Mouse (Mus musculus) erythroid progenitor cell, adult 5-6 weeks (primary cell): ENCODE data around the gene Apoc4. TPM values are rescaled to one million over a fixed set of nuclear protein-coding genes. Genes with fewer than 3 reads are reported as not detected.

Experiments used
- ATAC-seq: replicated peaks from 2 replicates; pipeline ENCODE4 v1.8.0; 2016; ENCODE audit warnings: moderate number of reproducible peaks, mild to moderate bottlenecking, moderate TSS enrichment, inconsistent platforms; ENCODE audit not compliant: poor library complexity, low FRiP score, severe bottlenecking
- total RNA-seq, 2 experiments: library from RNA; stranded (forward) in 1 of 2; stranded (reverse) in 1 of 2; fragments of 150-400 nt in 1 of 2; fragments of 186-747, 209-891 nt in 1 of 2; gene quantifications; 2 replicates each; pipeline versions ENCODE4 v1.2.3 to v1.2.4; 2015 to 2017; ENCODE audit warnings: low replicate concordance in 2 of 2

Apoc4 gene
- total RNA-seq, 2 experiments from 2014 or later, result not detected

DNA sequence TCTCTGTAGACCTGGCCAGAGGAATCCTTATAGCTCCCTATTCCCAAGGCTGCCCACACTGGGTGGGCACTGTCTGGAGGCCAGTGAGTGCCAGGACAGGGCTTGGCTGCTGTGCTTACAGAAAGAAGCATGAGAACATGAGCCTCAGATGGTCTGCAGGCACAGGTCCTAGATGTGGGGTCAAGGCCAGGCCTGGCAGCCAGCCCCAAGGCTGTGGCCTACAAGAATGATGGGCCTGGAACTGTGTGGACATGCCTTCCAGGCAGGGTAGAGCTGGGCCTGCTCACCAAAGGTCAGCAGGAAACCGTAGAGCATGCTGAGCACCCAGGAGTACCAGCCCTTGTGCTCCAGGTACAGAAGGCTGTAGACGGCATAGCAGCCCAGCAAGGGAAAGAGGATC, 46.7 kb downstream of the Apoc4 start:
- ATAC-seq, result no peak

DNA sequence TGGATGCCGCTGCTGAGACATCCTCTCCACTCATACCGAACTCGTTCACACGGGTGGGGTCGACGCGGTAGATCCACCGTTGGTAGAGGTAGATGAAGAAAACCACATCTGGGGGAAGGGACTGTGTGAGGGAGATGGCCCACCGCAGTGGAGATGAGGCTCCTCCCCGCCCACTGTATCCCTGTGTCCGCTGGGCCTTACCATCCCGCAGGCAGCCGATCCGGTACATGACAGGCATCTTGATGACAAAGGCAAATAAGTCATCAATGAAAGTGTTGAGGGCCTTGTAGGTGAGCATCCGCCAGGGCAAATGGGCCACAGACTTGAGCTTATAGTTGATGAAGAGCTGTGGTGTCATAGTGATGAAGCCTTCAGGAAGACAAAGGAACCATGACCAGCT, 47.4 kb downstream of the Apoc4 start:
- ATAC-seq, result no peak

GRCm38 (mm10) chr7:19633197-19633596, 48.1 kb downstream of the Apoc4 start:
- ATAC-seq, result no peak

GRCm38 (mm10) chr7:19632720-19633119, 48.6 kb downstream of the Apoc4 start:
- peak; percentile 60 for ATAC-seq

DNA sequence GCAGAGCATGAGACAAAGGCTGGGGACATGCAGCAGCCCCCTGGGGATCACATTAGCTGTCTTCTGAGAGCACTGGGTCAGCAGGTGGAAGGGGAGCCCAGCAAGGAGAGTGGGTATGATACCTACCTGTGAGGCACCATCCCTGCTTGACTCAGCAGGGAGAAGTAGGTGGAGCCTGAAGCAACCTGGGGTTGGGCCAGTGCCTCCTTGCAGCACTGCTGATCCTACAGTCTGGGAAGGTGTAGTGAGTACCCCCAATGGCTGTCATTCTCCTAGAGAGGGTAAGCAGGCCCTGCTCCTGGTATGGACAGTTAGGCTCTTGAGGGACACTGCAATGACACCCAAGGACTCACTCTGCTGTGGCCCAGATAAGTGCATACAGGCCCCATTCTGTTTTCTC, 49.0 kb downstream of the Apoc4 start:
- 0 out of 2 replicates have a peak, but pooled peaks have one; percentile 41 for ATAC-seq

DNA sequence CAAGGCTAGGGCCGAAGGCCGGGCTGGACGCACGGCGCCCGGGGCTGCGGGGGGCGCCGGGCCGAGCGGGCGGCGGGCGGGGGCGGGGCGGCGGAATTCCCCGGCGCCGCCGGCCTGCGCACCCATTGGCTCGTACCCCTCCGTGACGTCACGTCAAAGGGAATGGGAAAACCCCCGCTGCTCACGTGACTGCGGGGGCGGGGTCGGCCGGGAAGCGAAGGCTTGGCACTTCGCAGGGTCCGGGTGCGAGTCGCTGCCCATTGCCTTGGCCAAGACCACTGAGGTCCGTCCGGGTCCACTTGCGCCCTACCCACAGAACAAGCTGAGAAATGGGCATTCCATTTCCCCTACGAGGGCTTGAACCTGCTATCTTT, 51.9 kb downstream of the Apoc4 start, which contains the start of gene Relb:
TSS of gene Relb (minus strand) at position 78 of the 374 bp plus-strand sequence.
- ATAC-seq, result peak; percentile 62

GRCm38 (mm10) chr7:19628536-19629360, 52.5 kb downstream of the Apoc4 start:
- peak; percentile 64 for ATAC-seq

DNA sequence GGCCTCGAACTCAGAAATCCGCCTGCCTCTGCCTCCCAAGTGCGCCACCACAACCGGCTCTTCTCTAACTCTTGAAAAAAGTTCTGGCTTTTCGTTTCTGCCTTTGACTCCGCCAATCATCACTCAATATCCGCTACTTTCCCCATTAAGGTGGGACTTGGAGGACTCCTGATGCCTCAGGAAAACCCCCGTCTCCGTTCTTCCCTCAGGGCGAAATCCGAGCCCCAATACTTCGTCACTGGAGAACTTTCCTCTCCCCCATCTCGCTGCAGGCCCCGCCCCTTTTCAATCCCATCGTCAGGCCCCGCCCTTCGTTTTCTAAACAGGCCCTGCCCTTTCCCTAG, 53.1 kb downstream of the Apoc4 start:
- no peak for ATAC-seq

Other genes with a start within 250 kb of the Apoc4 start
- gene Mark4, start 222.7 kb downstream of the Apoc4 start, total RNA-seq (2015; ENCODE audit: low replicate concordance), result 4.3 and 8.8 TPM in 2 replicates
- gene Mark4, start 222.7 kb downstream of the Apoc4 start, total RNA-seq (2017; ENCODE audit: low replicate concordance), result 1.1 and 1.2 TPM in 2 replicates
- not detected in 2 replicates for gene Exoc3l2, start 218.1 kb downstream of the Apoc4 start, total RNA-seq (2015; ENCODE audit: low replicate concordance)
- not detected in 2 replicates for gene Exoc3l2, start 218.1 kb downstream of the Apoc4 start, total RNA-seq (2017; ENCODE audit: low replicate concordance)
- gene Bloc1s3, start 173.1 kb downstream of the Apoc4 start, total RNA-seq (2015; ENCODE audit: low replicate concordance), result 2.9 TPM in 2 replicates
- 0.13 and 0.15 TPM in 2 replicates for gene Bloc1s3, start 173.1 kb downstream of the Apoc4 start, total RNA-seq (2017; ENCODE audit: low replicate concordance)
- 12.6 and 31.9 TPM in 2 replicates for gene Trappc6a, start 173.1 kb downstream of the Apoc4 start, total RNA-seq (2015; ENCODE audit: low replicate concordance)
- 3.5 and 5.8 TPM in 2 replicates for gene Trappc6a, start 173.1 kb downstream of the Apoc4 start, total RNA-seq (2017; ENCODE audit: low replicate concordance)
- not detected in 2 replicates for gene Nkpd1, start 163.6 kb downstream of the Apoc4 start, total RNA-seq (2015; ENCODE audit: low replicate concordance)
- not detected in 2 replicates for gene Nkpd1, start 163.6 kb downstream of the Apoc4 start, total RNA-seq (2017; ENCODE audit: low replicate concordance)
- 51.1 and 51.5 TPM in 2 replicates for gene Ppp1r37, start 118.4 kb downstream of the Apoc4 start, total RNA-seq (2015; ENCODE audit: low replicate concordance)
- gene Ppp1r37, start 118.4 kb downstream of the Apoc4 start, total RNA-seq (2017; ENCODE audit: low replicate concordance), result 54.5 and 74.7 TPM in 2 replicates
- gene Zfp296, start 104.2 kb downstream of the Apoc4 start, total RNA-seq (2015; ENCODE audit: low replicate concordance), result not detected in 2 replicates
- gene Zfp296, start 104.2 kb downstream of the Apoc4 start, total RNA-seq (2017; ENCODE audit: low replicate concordance), result 1.7 TPM in 1 of 2 replicates, not detected in the other
- 78.9 and 80.1 TPM in 2 replicates for gene Gemin7, start 103.9 kb downstream of the Apoc4 start, total RNA-seq (2015; ENCODE audit: low replicate concordance)
- 19.6 and 26.4 TPM in 2 replicates for gene Gemin7, start 103.9 kb downstream of the Apoc4 start, total RNA-seq (2017; ENCODE audit: low replicate concordance)
- 12.3 and 14.3 TPM in 2 replicates for gene Clasrp, start 77.0 kb downstream of the Apoc4 start, total RNA-seq (2015; ENCODE audit: low replicate concordance)
- gene Clasrp, start 77.0 kb downstream of the Apoc4 start, total RNA-seq (2017; ENCODE audit: low replicate concordance), result 19.9 and 45.4 TPM in 2 replicates
- gene Relb, start 52.0 kb downstream of the Apoc4 start, total RNA-seq (2015; ENCODE audit: low replicate concordance), result 1.7 and 3.2 TPM in 2 replicates
- 4.0 TPM in 1 of 2 replicates, not detected in the other for gene Relb, start 52.0 kb downstream of the Apoc4 start, total RNA-seq (2017; ENCODE audit: low replicate concordance)
- 34.8 and 90.5 TPM in 2 replicates for gene Clptm1, start 16.4 kb downstream of the Apoc4 start, total RNA-seq (2015; ENCODE audit: low replicate concordance)
- 34.0 and 34.3 TPM in 2 replicates for gene Clptm1, start 16.4 kb downstream of the Apoc4 start, total RNA-seq (2017; ENCODE audit: low replicate concordance)
- gene Apoc2, start 3.5 kb downstream of the Apoc4 start, total RNA-seq (2015; ENCODE audit: low replicate concordance), result 8.0 and 22.7 TPM in 2 replicates
- not detected in 2 replicates for gene Apoc2, start 3.5 kb downstream of the Apoc4 start, total RNA-seq (2017; ENCODE audit: low replicate concordance)
- gene Gm44805, start 56 bp downstream of the Apoc4 start, total RNA-seq (2015; ENCODE audit: low replicate concordance), result not detected in 2 replicates
- not detected in 2 replicates for gene Gm44805, start 56 bp downstream of the Apoc4 start, total RNA-seq (2017; ENCODE audit: low replicate concordance)
- gene Apoc1, start 11.2 kb upstream of the Apoc4 start, total RNA-seq (2015; ENCODE audit: low replicate concordance), result 28.1 TPM in 1 of 2 replicates, not detected in the other
- not detected in 2 replicates for gene Apoc1, start 11.2 kb upstream of the Apoc4 start, total RNA-seq (2017; ENCODE audit: low replicate concordance)
- 49.9 and 66.0 TPM in 2 replicates for gene Apoe, start 17.7 kb upstream of the Apoc4 start, total RNA-seq (2015; ENCODE audit: low replicate concordance)
- 260 and 282 TPM in 2 replicates for gene Apoe, start 17.7 kb upstream of the Apoc4 start, total RNA-seq (2017; ENCODE audit: low replicate concordance)
- 14.7 and 16.9 TPM in 2 replicates for gene Tomm40, start 34.0 kb upstream of the Apoc4 start, total RNA-seq (2015; ENCODE audit: low replicate concordance)
- 8.9 and 10.4 TPM in 2 replicates for gene Tomm40, start 34.0 kb upstream of the Apoc4 start, total RNA-seq (2017; ENCODE audit: low replicate concordance)
- not detected in 2 replicates for gene Nectin2, start 69.0 kb upstream of the Apoc4 start, total RNA-seq (2015; ENCODE audit: low replicate concordance)
- 0.64 TPM in 1 of 2 replicates, not detected in the other for gene Nectin2, start 69.0 kb upstream of the Apoc4 start, total RNA-seq (2017; ENCODE audit: low replicate concordance)
- gene Bcam, start 89.5 kb upstream of the Apoc4 start, total RNA-seq (2015; ENCODE audit: low replicate concordance), result not detected in 2 replicates
- gene Bcam, start 89.5 kb upstream of the Apoc4 start, total RNA-seq (2017; ENCODE audit: low replicate concordance), result not detected in 2 replicates
- gene Cblc, start 115.3 kb upstream of the Apoc4 start, total RNA-seq (2015; ENCODE audit: low replicate concordance), result not detected in 2 replicates
- gene Cblc, start 115.3 kb upstream of the Apoc4 start, total RNA-seq (2017; ENCODE audit: low replicate concordance), result not detected in 2 replicates
- 15.5 and 21.3 TPM in 2 replicates for gene Bcl3, start 141.3 kb upstream of the Apoc4 start, total RNA-seq (2015; ENCODE audit: low replicate concordance)
- 0.77 TPM in 1 of 2 replicates, not detected in the other for gene Bcl3, start 141.3 kb upstream of the Apoc4 start, total RNA-seq (2017; ENCODE audit: low replicate concordance)
- not detected in 2 replicates for gene Gm19345, start 170.5 kb upstream of the Apoc4 start, total RNA-seq (2015; ENCODE audit: low replicate concordance)
- not detected in 2 replicates for gene Gm19345, start 170.5 kb upstream of the Apoc4 start, total RNA-seq (2017; ENCODE audit: low replicate concordance)
- gene Ceacam16, start 179.8 kb upstream of the Apoc4 start, total RNA-seq (2015; ENCODE audit: low replicate concordance), result not detected in 2 replicates
- not detected in 2 replicates for gene Ceacam16, start 179.8 kb upstream of the Apoc4 start, total RNA-seq (2017; ENCODE audit: low replicate concordance)
- gene Ceacam19, start 206.5 kb upstream of the Apoc4 start, total RNA-seq (2015; ENCODE audit: low replicate concordance), result not detected in 2 replicates
- not detected in 2 replicates for gene Ceacam19, start 206.5 kb upstream of the Apoc4 start, total RNA-seq (2017; ENCODE audit: low replicate concordance)
- gene Pvr, start 239.7 kb upstream of the Apoc4 start, total RNA-seq (2015; ENCODE audit: low replicate concordance), result 0.72 TPM in 1 of 2 replicates, not detected in the other
- gene Pvr, start 239.7 kb upstream of the Apoc4 start, total RNA-seq (2017; ENCODE audit: low replicate concordance), result 0.13 and 2.0 TPM in 2 replicates